Comparison of ENCODE assay signal across 24 mouse cellular contexts in genomic region chr16:38150555-38150954, GRCm38 (mm10).
A peak's percentile ranks its signal among the peaks of the same experiment; 100 is the strongest.
DNase-seq lines count a peak whose midpoint lies in the region; ATAC-seq and TF ChIP-seq lines count a peak whose summit lies in the region.
"Had no signal": no experiment of that assay in that cellular context is flagged by ENCODE, and none has a peak within 500 bp of the region (broad histone marks: within the 10 kb centered on the region; RNA-seq: fewer than 3 reads in every experiment).

No protein-coding gene starts in this region.

- H3K4me3 ChIP-seq in intestine, postnatal 0 days (ENCODE audit: low read depth, low read length): no peak overlapping the region
- no peak overlapping the region for H3K4me3 ChIP-seq in intestine, embryonic 16.5 days (ENCODE audit: low read length)
- H3K4me3 ChIP-seq in forebrain, embryonic 11.5 days (ENCODE audit: low read depth, low read length): no peak overlapping the region
- H3K4me3 ChIP-seq: embryonic facial prominence, embryonic 13.5 days; embryonic facial prominence, embryonic 15.5 days; erythroblast, embryonic 14.5 days; forebrain, embryonic 10.5 days; forebrain, embryonic 13.5 days; forebrain, embryonic 15.5 days had no signal

- no peaks in the 10 kb centered on the region for H3K9me3 ChIP-seq in intestine, postnatal 0 days (ENCODE audit: control insufficient read depth)
- H3K9me3 ChIP-seq in intestine, embryonic 16.5 days (ENCODE audit: control insufficient read depth, low read length): no peaks in the 10 kb centered on the region
- no peaks in the 10 kb centered on the region for H3K9me3 ChIP-seq in forebrain, embryonic 11.5 days (ENCODE audit: control insufficient read depth, low read length)
- H3K9me3 ChIP-seq: embryonic facial prominence, embryonic 13.5 days; embryonic facial prominence, embryonic 15.5 days; forebrain, embryonic 13.5 days; forebrain, embryonic 15.5 days; G1E had no signal

- DNase-seq in ES-CJ7 (ENCODE audit: low read depth, low spot score) (peak; percentile 23), ZHBTc4 (ENCODE audit: low read depth, low spot score) (peak; percentile 51)
- DNase-seq in forebrain, embryonic 11.5 days (ENCODE audit: low spot score): no peak
- DNase-seq: adrenal gland, adult 2 months; adrenal gland, postnatal 10 days; adrenal gland, postnatal 25 days; cerebellum, adult 11 months; cerebellum, adult 18-20 months; cerebellum, adult 8-10 months; cerebellum, adult 9-11 months; cerebellum, postnatal 14 days; cerebellum, postnatal 36 days; embryo, embryonic 11 days; forebrain, postnatal 0 days had no signal

- H3K27me3 ChIP-seq in intestine, postnatal 0 days (replicated peaks; ENCODE audit: control insufficient read depth, insufficient read depth, low read length): no peaks in the 10 kb centered on the region
- H3K27me3 ChIP-seq in intestine, embryonic 16.5 days (replicated peaks; ENCODE audit: control insufficient read depth, insufficient read depth, low read length): no peaks in the 10 kb centered on the region
- H3K27me3 ChIP-seq in forebrain, embryonic 11.5 days (ENCODE audit: control insufficient read depth, insufficient read depth, low read length): no peaks in the 10 kb centered on the region
- H3K27me3 ChIP-seq: embryonic facial prominence, embryonic 13.5 days; embryonic facial prominence, embryonic 15.5 days; forebrain, embryonic 13.5 days; forebrain, embryonic 15.5 days; Patski had no signal

- H3K27ac ChIP-seq in intestine, postnatal 0 days (ENCODE audit: low read depth, low read length): 0 out of 2 replicates have a peak overlapping the region, but pooled peaks have one; percentile 4
- no peak overlapping the region for H3K27ac ChIP-seq in intestine, embryonic 16.5 days (ENCODE audit: low read length)
- no peak overlapping the region for H3K27ac ChIP-seq in forebrain, embryonic 11.5 days (ENCODE audit: low read depth, low read length)
- H3K27ac ChIP-seq: embryonic facial prominence, embryonic 13.5 days; embryonic facial prominence, embryonic 15.5 days; forebrain, embryonic 10.5 days; forebrain, embryonic 13.5 days; forebrain, embryonic 15.5 days had no signal

- no peak overlapping the region for H3K9ac ChIP-seq in intestine, postnatal 0 days (ENCODE audit: low read depth, low read length)
- no peak overlapping the region for H3K9ac ChIP-seq in intestine, embryonic 16.5 days (ENCODE audit: low read depth, low read length)
- no peak overlapping the region for H3K9ac ChIP-seq in forebrain, embryonic 11.5 days (ENCODE audit: low read length)
- H3K9ac ChIP-seq: embryonic facial prominence, embryonic 13.5 days; embryonic facial prominence, embryonic 15.5 days; forebrain, embryonic 13.5 days; forebrain, embryonic 15.5 days; forebrain, postnatal 0 days had no signal

- no peak for ATAC-seq in intestine, postnatal 0 days
- ATAC-seq in intestine, embryonic 16.5 days: no peak
- no peak for ATAC-seq in forebrain, embryonic 11.5 days (replicated peaks; ENCODE audit: low FRiP score)
- ATAC-seq: forebrain, embryonic 13.5 days; forebrain, embryonic 15.5 days; forebrain, postnatal 0 days; Patski had no signal

- H3K36me3 ChIP-seq in intestine, postnatal 0 days (ENCODE audit: control insufficient read depth, insufficient read depth): no peaks in the 10 kb centered on the region
- H3K36me3 ChIP-seq in intestine, embryonic 16.5 days (ENCODE audit: control insufficient read depth, insufficient read depth, low read length): 0 out of 2 replicates have a peak, but pooled peaks cover 2% of the 10 kb centered on the region
- no peaks in the 10 kb centered on the region; the same call in 1 of the 2 replicates for H3K36me3 ChIP-seq in forebrain, embryonic 11.5 days (ENCODE audit: control insufficient read depth, insufficient read depth, low read length)
- H3K36me3 ChIP-seq: forebrain, embryonic 15.5 days had no signal

- TF ChIP-seq CTCF in intestine, postnatal 0 days (IDR thresholded peaks at IDR 0.05; ENCODE audit: low read depth): no peak

- no peaks in the 10 kb centered on the region for H3K4me1 ChIP-seq in intestine, postnatal 0 days (replicated peaks; ENCODE audit: control insufficient read depth, insufficient read depth, low read length)
- H3K4me1 ChIP-seq in intestine, embryonic 16.5 days (ENCODE audit: control insufficient read depth, insufficient read depth, low read length): no peaks in the 10 kb centered on the region
- H3K4me1 ChIP-seq in forebrain, embryonic 11.5 days (replicated peaks; ENCODE audit: control insufficient read depth, insufficient read depth, low read length): no peaks in the 10 kb centered on the region
- H3K4me1 ChIP-seq: embryonic facial prominence, embryonic 13.5 days; embryonic facial prominence, embryonic 15.5 days; forebrain, embryonic 10.5 days; forebrain, embryonic 13.5 days; forebrain, embryonic 15.5 days had no signal

- no peak overlapping the region for H3K4me2 ChIP-seq in intestine, postnatal 0 days (replicated peaks; ENCODE audit: low read depth)
- no peak overlapping the region for H3K4me2 ChIP-seq in intestine, embryonic 16.5 days (ENCODE audit: low read depth, low read length)
- no peak overlapping the region for H3K4me2 ChIP-seq in forebrain, embryonic 11.5 days (ENCODE audit: low read depth, low read length, severe bottlenecking)
- H3K4me2 ChIP-seq: embryonic facial prominence, embryonic 13.5 days; embryonic facial prominence, embryonic 15.5 days; forebrain, embryonic 13.5 days; forebrain, embryonic 15.5 days had no signal
